Comparison of ENCODE assay signal across 17 mouse cellular contexts in genomic region chr12:70106508-70106907, GRCm38 (mm10). TPM values are rescaled to one million over a fixed set of nuclear protein-coding genes. Genes with fewer than 3 reads are reported as not detected.
A peak's percentile ranks its signal among the peaks of the same experiment; 100 is the strongest.
DNase-seq lines count a peak whose midpoint lies in the region; ATAC-seq lines count a peak whose summit lies in the region.
"Had no signal": no experiment of that assay in that cellular context is flagged by ENCODE, and none has a peak within 500 bp of the region (broad histone marks: within the 10 kb centered on the region; RNA-seq: fewer than 3 reads in every experiment).

No protein-coding gene starts in this region.

- 42% methylated on average over 9 of the region's 9 CpGs for WGBS in midbrain, embryonic 16.5 days
- WGBS in midbrain, embryonic 11.5 days: 59% methylated on average over 9 of the region's 9 CpGs
- WGBS in intestine, embryonic 16.5 days: 48% methylated on average over 9 of the region's 9 CpGs

- no peaks in the 10 kb centered on the region for H3K9me3 ChIP-seq in midbrain, embryonic 16.5 days (replicated peaks; ENCODE audit: control insufficient read depth, low read length, poor library complexity, severe bottlenecking)
- H3K9me3 ChIP-seq in midbrain, embryonic 11.5 days (ENCODE audit: control insufficient read depth, low read length): no peaks in the 10 kb centered on the region
- no peaks in the 10 kb centered on the region for H3K9me3 ChIP-seq in intestine, embryonic 16.5 days (ENCODE audit: control insufficient read depth, low read length)

- H3K27ac ChIP-seq in midbrain, embryonic 16.5 days (ENCODE audit: low read length): peak overlapping the region; percentile 50; the same call in 1 of the 2 replicates
- H3K27ac ChIP-seq in midbrain, embryonic 11.5 days (ENCODE audit: low read depth, low read length): no peak overlapping the region
- H3K27ac ChIP-seq in intestine, embryonic 16.5 days (ENCODE audit: low read length): peak overlapping the region; percentile 68

- no peaks in the 10 kb centered on the region for H3K36me3 ChIP-seq in midbrain, embryonic 16.5 days (ENCODE audit: control insufficient read depth, insufficient read depth, low read length)
- no peaks in the 10 kb centered on the region for H3K36me3 ChIP-seq in midbrain, embryonic 11.5 days (ENCODE audit: control insufficient read depth, insufficient read depth, low read length)
- H3K36me3 ChIP-seq in intestine, embryonic 16.5 days (ENCODE audit: control insufficient read depth, insufficient read depth, low read length): no peaks in the 10 kb centered on the region

- ATAC-seq in midbrain, embryonic 16.5 days: no peak
- no peak for ATAC-seq in midbrain, embryonic 11.5 days (ENCODE audit: low FRiP score)
- ATAC-seq in intestine, embryonic 16.5 days: no peak

- peak; percentile 22 for DNase-seq in gastrocnemius, adult 18-20 months (ENCODE audit: low spot score)
- no peak for DNase-seq in gastrocnemius, postnatal 25 days
- DNase-seq in midbrain, embryonic 11.5 days (ENCODE audit: low spot score, missing footprints): no peak
- no peak for DNase-seq in thymus, adult 18-20 months
- no peak for DNase-seq in right cerebral cortex, postnatal 25 days
- DNase-seq in cerebellum, postnatal 36 days: no peak
- DNase-seq: adrenal gland, adult 2 months; cerebellum, adult 11-12 months; gastrocnemius, postnatal 10 days; kidney, postnatal 14 days; lung, postnatal 36 days had no signal

- no peaks in the 10 kb centered on the region for H3K27me3 ChIP-seq in midbrain, embryonic 16.5 days (ENCODE audit: control insufficient read depth, insufficient read depth, low read depth, low read length)
- H3K27me3 ChIP-seq in midbrain, embryonic 11.5 days (ENCODE audit: control insufficient read depth, insufficient read depth, low read length): peaks cover 12% of the 10 kb centered on the region; the same call in 1 of the 2 replicates
- no peaks in the 10 kb centered on the region for H3K27me3 ChIP-seq in intestine, embryonic 16.5 days (replicated peaks; ENCODE audit: control insufficient read depth, insufficient read depth, low read length)

- peak overlapping the region; percentile 12 for H3K4me2 ChIP-seq in midbrain, embryonic 16.5 days (ENCODE audit: low read length)
- no peak overlapping the region for H3K4me2 ChIP-seq in midbrain, embryonic 11.5 days
- H3K4me2 ChIP-seq in intestine, embryonic 16.5 days (ENCODE audit: low read depth, low read length): no peak overlapping the region
- H3K4me2 ChIP-seq: liver, embryonic 11.5 days had no signal

- H3K9ac ChIP-seq in midbrain, embryonic 16.5 days (ENCODE audit: low read depth, low read length): 0 out of 2 replicates have a peak overlapping the region, but pooled peaks have one; percentile 28
- H3K9ac ChIP-seq in midbrain, embryonic 11.5 days (ENCODE audit: low read length): no peak overlapping the region
- no peak overlapping the region for H3K9ac ChIP-seq in intestine, embryonic 16.5 days (ENCODE audit: low read depth, low read length)

- no peak overlapping the region for H3K4me3 ChIP-seq in midbrain, embryonic 16.5 days (ENCODE audit: low read depth, low read length)
- H3K4me3 ChIP-seq in midbrain, embryonic 11.5 days (ENCODE audit: low read depth, low read length): no peak overlapping the region
- H3K4me3 ChIP-seq in intestine, embryonic 16.5 days (ENCODE audit: low read length): no peak overlapping the region
- H3K4me3 ChIP-seq: myocyte had no signal

- H3K4me1 ChIP-seq in midbrain, embryonic 16.5 days (ENCODE audit: control insufficient read depth, insufficient read depth, low read length): peaks cover 45% of the 10 kb centered on the region
- H3K4me1 ChIP-seq in midbrain, embryonic 11.5 days (ENCODE audit: control insufficient read depth, insufficient read depth, low read length): peaks cover 34% of the 10 kb centered on the region
- peaks cover 21% of the 10 kb centered on the region for H3K4me1 ChIP-seq in intestine, embryonic 16.5 days (ENCODE audit: control insufficient read depth, insufficient read depth, low read length)

RNA-seq across cellular contexts. Expression of gene Nin, which starts 7.0 kb away (rescaled TPM):
- 10 to 100 TPM; 22.2 to 33.3 TPM for total RNA-seq in gastrocnemius, adult 18-20 months (2021)
- 10 to 100 TPM; 20.4 to 20.9 TPM for total RNA-seq in gastrocnemius, postnatal 25 days (2021)
- 14.1 and 16.3 TPM in 2 replicates for polyA plus RNA-seq in midbrain, embryonic 16.5 days (2015; fragmentation: Nextera tagmentation; extraction: Ambion mirVana)
- 10.0 and 11.1 TPM in 2 replicates for polyA plus RNA-seq in midbrain, embryonic 11.5 days (2014; fragmentation: Nextera tagmentation; extraction: Ambion mirVana)
- polyA plus RNA-seq in intestine, embryonic 16.5 days (2015; fragmentation: Nextera tagmentation; extraction: Ambion mirVana): 5.7 and 5.8 TPM in 2 replicates

RNA-seq across cellular contexts. Expression of gene Abhd12b, which starts 47.4 kb away (rescaled TPM):
- total RNA-seq in gastrocnemius, adult 18-20 months (2021): not detected
- total RNA-seq in gastrocnemius, postnatal 25 days (2021): not detected
- polyA plus RNA-seq in midbrain, embryonic 16.5 days (2015; fragmentation: Nextera tagmentation; extraction: Ambion mirVana): 0.16 and 0.25 TPM in 2 replicates
- polyA plus RNA-seq in midbrain, embryonic 11.5 days (2014; fragmentation: Nextera tagmentation; extraction: Ambion mirVana): 0.07 TPM in 1 of 2 replicates, not detected in the other
- polyA plus RNA-seq in intestine, embryonic 16.5 days (2015; fragmentation: Nextera tagmentation; extraction: Ambion mirVana): 0.23 and 0.28 TPM in 2 replicates
- total RNA-seq: adrenal gland, adult 2 months; gastrocnemius, postnatal 10 days had no signal
- polyA plus RNA-seq: adrenal gland, adult 2 months; embryonic facial prominence, embryonic 11.5 days; heart, embryonic 16.5 days; liver, embryonic 11.5 days; myocyte had no signal
